Mouse (Mus musculus): ENCODE data around the gene Ubiad1.

Gene Ubiad1

GRCm38 (mm10) chr4:148444250-148444967 is at the start of gene Ubiad1:
TSS of gene Ubiad1 (minus strand) at chr4:148444771.
- peak; percentile 81 to 90 for DNase-seq (ENCODE audit: low spot score in 2 of 2)

GRCm38 (mm10) chr4:148491448-148491847 is 46.9 kb upstream of the Ubiad1 start:
- DNase-seq (ENCODE audit: low spot score in 2 of 2): no peak

GRCm38 (mm10) chr4:148490502-148490901 is 45.9 kb upstream of the Ubiad1 start:
- peak in 1 of 2 experiments; percentile 39 for DNase-seq (ENCODE audit: low spot score in 2 of 2)

- DNase-seq (ENCODE audit: low spot score in 2 of 2): no peak
These were observed 43.3 kb upstream of the Ubiad1 start for GRCm38 (mm10) chr4:148487841-148488240.

- DNase-seq (ENCODE audit: low spot score in 2 of 2): no peak
These were observed 39.9 kb upstream of the Ubiad1 start for GRCm38 (mm10) chr4:148484511-148484910.

GRCm38 (mm10) chr4:148481557-148482168 is 37.1 kb upstream of the Ubiad1 start:
- no peak for DNase-seq (ENCODE audit: low spot score in 2 of 2)

GRCm38 (mm10) chr4:148480245-148480644 is 35.7 kb upstream of the Ubiad1 start:
- DNase-seq (ENCODE audit: low spot score in 2 of 2): no peak

- DNase-seq (ENCODE audit: low spot score in 2 of 2): no peak
These were observed 28.9 kb upstream of the Ubiad1 start for GRCm38 (mm10) chr4:148473496-148473895.

- DNase-seq (ENCODE audit: low spot score in 2 of 2): no peak
These were observed 28.0 kb upstream of the Ubiad1 start for GRCm38 (mm10) chr4:148472436-148473174.

- DNase-seq (ENCODE audit: low spot score in 2 of 2): no peak
These were observed 26.8 kb upstream of the Ubiad1 start for GRCm38 (mm10) chr4:148471363-148471806.

GRCm38 (mm10) chr4:148469487-148470252 is 25.1 kb upstream of the Ubiad1 start:
- no peak for DNase-seq (ENCODE audit: low spot score in 2 of 2)

- no peak for DNase-seq (ENCODE audit: low spot score in 2 of 2)
These were observed 23.8 kb upstream of the Ubiad1 start for GRCm38 (mm10) chr4:148468396-148468795.

GRCm38 (mm10) chr4:148466511-148467079 is 22.0 kb upstream of the Ubiad1 start:
- DNase-seq (ENCODE audit: low spot score in 2 of 2): no peak

GRCm38 (mm10) chr4:148464869-148465268 is 20.3 kb upstream of the Ubiad1 start:
- no peak for DNase-seq (ENCODE audit: low spot score in 2 of 2)

- no peak for DNase-seq (ENCODE audit: low spot score in 2 of 2)
These were observed 19.7 kb upstream of the Ubiad1 start for GRCm38 (mm10) chr4:148464301-148464700.

GRCm38 (mm10) chr4:148463208-148463960 is 18.8 kb upstream of the Ubiad1 start:
- DNase-seq (ENCODE audit: low spot score in 2 of 2): no peak

GRCm38 (mm10) chr4:148462717-148463116 is 18.1 kb upstream of the Ubiad1 start:
- no peak for DNase-seq (ENCODE audit: low spot score in 2 of 2)

GRCm38 (mm10) chr4:148461772-148462171 is 17.2 kb upstream of the Ubiad1 start:
- DNase-seq (ENCODE audit: low spot score in 2 of 2): no peak

- DNase-seq (ENCODE audit: low spot score in 2 of 2): no peak
These were observed 16.2 kb upstream of the Ubiad1 start for GRCm38 (mm10) chr4:148460656-148461284.

GRCm38 (mm10) chr4:148455477-148456025 is 11.0 kb upstream of the Ubiad1 start:
- no peak for DNase-seq (ENCODE audit: low spot score in 2 of 2)
